Mouse (Mus musculus): ENCODE results near the gene Copz2.

DNA sequence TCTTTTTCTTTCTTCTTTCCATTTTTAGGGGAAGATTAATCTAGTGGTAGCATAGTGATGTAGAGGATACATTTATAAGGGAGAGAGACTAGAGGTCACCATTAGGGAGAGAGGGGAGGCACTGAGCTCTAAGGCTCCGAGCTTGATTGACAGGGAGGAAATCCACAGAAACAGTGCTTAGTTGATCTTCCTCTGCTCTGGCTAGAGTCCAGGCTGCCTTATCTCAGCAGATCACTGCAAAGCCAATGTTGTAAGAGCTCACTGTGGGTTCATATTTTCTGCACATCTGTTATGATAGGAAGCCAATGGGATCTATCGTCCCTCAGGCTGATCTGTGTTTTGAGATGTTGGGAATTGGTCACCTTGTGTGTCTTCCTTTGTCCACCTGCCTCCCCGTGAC is 29.0 kb downstream of the Copz2 start:
- TF ChIP-seq CTCF (conservative IDR thresholded peaks at IDR 0.05; ENCODE audit: low read length), result no peak
- no peak for TF ChIP-seq NANOG (IDR thresholded peaks at IDR 0.05; ENCODE audit: borderline replicate concordance, low read length)
- no peak for TF ChIP-seq POU5F1 (IDR thresholded peaks at IDR 0.05; ENCODE audit: borderline replicate concordance, low read length)

Measured in E14TG2a.4 (cell line).